Mouse (Mus musculus) lung, adult 2 months (tissue): ENCODE data around the gene Carmil2.

ENCODE experiments used
- CTCF ChIP-seq: fragments of 200-500 bp; IDR thresholded peaks from 2 replicates; pipeline ENCODE4 v1.5.1; 2011; ENCODE audit warnings: mild to moderate bottlenecking, low read length, control low read depth; ENCODE audit not compliant: insufficient read depth
- POLR2A ChIP-seq: fragments of 200-500 bp; IDR thresholded peaks from 2 replicates; pipeline ENCODE4 v1.6.1; 2011; ENCODE audit warnings: low read depth, mild to moderate bottlenecking, control low read depth, low read length, borderline replicate concordance; ENCODE audit errors: extremely low read depth

GRCm38 (mm10) chr8:105732186-105732585 lies 46.1 kb downstream of the Carmil2 start:
- TF ChIP-seq POLR2A (no peak), CTCF (no peak)
